Mouse (Mus musculus): ENCODE measurements around the gene Focad. TPM values are rescaled to one million over a fixed set of nuclear protein-coding genes. Genes with fewer than 3 reads are reported as not detected.

The Focad gene
- polyA plus RNA-seq, 1 experiment from 2014 or later, result 16.9 TPM

DNA sequence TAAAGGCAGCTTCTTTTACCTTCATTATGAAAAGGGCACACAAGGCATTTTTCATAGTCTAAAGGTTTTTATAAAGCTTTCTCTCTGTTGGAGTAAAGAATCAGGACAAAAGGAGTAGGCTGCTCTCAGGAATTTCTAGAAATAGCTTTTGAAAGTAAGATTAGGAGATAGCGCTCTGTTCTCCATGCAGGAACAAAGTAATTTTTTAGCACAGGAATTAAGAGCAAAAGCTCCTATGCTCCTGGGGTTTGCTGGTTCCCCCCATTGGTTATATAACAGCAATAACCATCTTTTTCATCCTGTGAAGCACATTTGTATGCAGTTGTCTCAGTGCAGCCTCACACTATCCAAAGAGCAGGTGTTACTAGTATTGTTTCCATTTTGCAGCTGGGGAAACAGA, 170.1 kb downstream of the Focad start:
- 83% methylated on average over 1 of the region's 1 CpGs for WGBS

DNA sequence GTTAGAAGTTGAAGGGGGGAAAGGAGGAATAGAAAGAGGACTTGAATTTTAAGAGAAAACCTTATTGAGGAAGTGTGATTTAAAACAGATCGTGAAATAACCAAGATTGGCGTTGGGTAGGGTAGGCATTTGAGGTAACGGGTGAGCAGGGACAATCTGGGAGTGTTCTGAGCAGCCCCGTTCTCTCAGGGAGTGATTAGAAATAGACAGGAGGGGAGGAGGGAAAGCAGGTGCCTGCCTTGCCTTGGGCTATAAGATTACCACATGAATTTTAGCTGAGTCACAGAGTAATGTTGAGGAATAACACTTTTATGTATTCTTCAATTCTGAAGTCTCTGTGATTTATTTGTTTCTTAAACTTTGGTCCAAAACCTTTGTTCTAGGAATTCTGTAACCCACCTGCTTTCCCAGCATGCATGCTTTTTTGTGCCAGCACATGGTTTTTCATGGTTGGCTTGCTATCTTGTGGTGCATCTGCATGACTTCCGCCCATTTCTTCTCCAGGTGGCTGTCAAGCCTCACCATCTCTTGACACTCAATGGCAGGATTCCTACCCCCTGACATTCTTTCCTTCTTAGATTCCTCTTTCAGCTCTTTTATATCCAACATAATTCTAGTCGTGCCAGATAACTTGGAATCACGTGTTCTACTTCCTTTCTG, 176.1 kb downstream of the Focad start:
- Histone ChIP-seq H3K27me3 (no peaks in the 10 kb centered on the region), H3K27ac (replicated peaks) (no peak overlapping the region), H3K4me3 (replicated peaks) (no peak overlapping the region), H3K9me3 (replicated peaks) (no peaks in the 10 kb centered on the region), H3K9ac (no peak overlapping the region), H3K4me1 (0 out of 2 replicates have a peak, but pooled peaks cover under 1% of the 10 kb centered on the region), H3K36me3 (no peaks in the 10 kb centered on the region), H3K4me2 (replicated peaks) (no peak overlapping the region)
- WGBS, result 66% methylated on average over 7 of the region's 7 CpGs
- ATAC-seq (ENCODE audit: insufficient number of reproducible peaks, low FRiP score, low TSS enrichment, low read depth), result no peak

More for the DNA sequence above, 170.1 kb downstream of the Focad start:
- no peak overlapping the region for H3K27ac ChIP-seq (replicated peaks)
- H3K9me3 ChIP-seq (replicated peaks), result no peaks in the 10 kb centered on the region
- no peak overlapping the region for H3K4me3 ChIP-seq (replicated peaks)
- no peak overlapping the region for H3K9ac ChIP-seq
- H3K27me3 ChIP-seq, result no peaks in the 10 kb centered on the region
- H3K4me2 ChIP-seq (replicated peaks), result no peak overlapping the region
- H3K36me3 ChIP-seq, result no peaks in the 10 kb centered on the region
- H3K4me1 ChIP-seq, result no peaks in the 10 kb centered on the region
- no peak for ATAC-seq (ENCODE audit: insufficient number of reproducible peaks, low FRiP score, low TSS enrichment, low read depth)

DNA sequence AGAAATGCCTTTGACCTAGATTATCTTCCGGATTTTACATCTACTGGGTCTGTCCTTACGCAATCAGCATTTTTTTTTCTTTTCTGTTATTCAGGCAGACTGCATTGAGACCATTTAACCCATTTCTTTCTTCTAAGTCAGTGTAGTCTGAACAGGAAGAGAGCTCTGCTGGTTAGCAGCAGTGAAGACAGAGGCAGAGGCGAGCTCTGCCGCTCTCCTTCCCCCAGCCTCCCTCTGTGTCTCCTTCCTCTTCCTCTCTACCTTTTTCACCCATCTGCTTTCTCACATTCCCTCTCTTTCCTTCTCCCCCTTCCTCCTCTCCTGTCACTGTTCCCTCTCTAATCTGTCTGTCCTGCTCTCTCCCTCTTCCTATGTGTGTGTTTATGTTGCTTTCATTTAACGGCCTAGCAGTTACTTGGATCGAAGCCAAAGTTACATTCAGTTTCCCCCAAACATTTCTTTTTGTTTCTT, 181.2 kb downstream of the Focad start:
- no peaks in the 10 kb centered on the region for H3K9me3 ChIP-seq (replicated peaks)
- H3K27me3 ChIP-seq, result no peaks in the 10 kb centered on the region
- no peak for ATAC-seq (ENCODE audit: insufficient number of reproducible peaks, low FRiP score, low TSS enrichment, low read depth)
- no peak overlapping the region for H3K4me3 ChIP-seq (replicated peaks)
- H3K4me1 ChIP-seq, result 0 out of 2 replicates have a peak, but pooled peaks cover 3% of the 10 kb centered on the region
- H3K27ac ChIP-seq (replicated peaks), result no peak overlapping the region; the same call in 1 of the 2 replicates
- no peak overlapping the region for H3K9ac ChIP-seq
- H3K36me3 ChIP-seq, result no peaks in the 10 kb centered on the region
- H3K4me2 ChIP-seq (replicated peaks), result no peak overlapping the region
- 40% methylated on average over 6 of the region's 6 CpGs for WGBS

DNA sequence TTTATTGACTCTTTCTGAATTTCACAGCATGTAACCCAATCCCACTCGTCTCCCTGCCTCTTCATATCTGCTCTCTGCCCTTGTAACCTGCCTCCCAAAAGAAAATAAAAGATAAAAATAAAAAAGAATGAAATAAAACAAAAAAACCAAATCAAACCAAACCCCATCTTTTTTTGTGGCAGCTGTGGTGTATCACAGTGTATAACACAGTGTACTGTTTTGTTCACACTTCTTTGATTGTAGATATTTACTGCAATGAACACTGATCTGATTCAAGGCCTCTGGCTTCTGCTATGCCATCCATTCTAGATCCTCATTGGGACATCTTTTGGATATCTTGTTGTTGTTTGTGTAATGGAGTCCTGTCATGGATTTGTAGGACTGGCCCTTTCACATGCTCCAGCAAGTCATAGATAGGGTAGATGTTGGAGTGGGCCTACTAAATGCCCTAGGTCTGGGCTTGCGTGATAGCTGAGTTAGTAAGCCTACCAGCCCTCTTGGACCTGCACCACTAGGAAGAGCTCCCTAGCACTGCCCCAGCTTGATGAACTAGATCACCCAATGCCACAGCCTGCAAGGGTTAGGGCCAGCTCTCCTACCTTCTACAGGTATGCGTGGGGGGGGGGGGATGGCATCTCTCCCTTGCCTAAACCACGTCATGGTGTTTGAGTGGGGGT, 181.8 kb downstream of the Focad start:
- no peaks in the 10 kb centered on the region for H3K36me3 ChIP-seq
- no peak overlapping the region for H3K4me2 ChIP-seq (replicated peaks)
- no peaks in the 10 kb centered on the region for H3K9me3 ChIP-seq (replicated peaks)
- 0 out of 2 replicates have a peak, but pooled peaks cover 3% of the 10 kb centered on the region for H3K4me1 ChIP-seq
- no peaks in the 10 kb centered on the region for H3K27me3 ChIP-seq
- no peak for ATAC-seq (ENCODE audit: insufficient number of reproducible peaks, low FRiP score, low TSS enrichment, low read depth)
- no peak overlapping the region for H3K4me3 ChIP-seq (replicated peaks)
- no peak overlapping the region for H3K9ac ChIP-seq
- 63% methylated on average over 4 of the region's 4 CpGs for WGBS
- H3K27ac ChIP-seq (replicated peaks), result no peak overlapping the region

DNA sequence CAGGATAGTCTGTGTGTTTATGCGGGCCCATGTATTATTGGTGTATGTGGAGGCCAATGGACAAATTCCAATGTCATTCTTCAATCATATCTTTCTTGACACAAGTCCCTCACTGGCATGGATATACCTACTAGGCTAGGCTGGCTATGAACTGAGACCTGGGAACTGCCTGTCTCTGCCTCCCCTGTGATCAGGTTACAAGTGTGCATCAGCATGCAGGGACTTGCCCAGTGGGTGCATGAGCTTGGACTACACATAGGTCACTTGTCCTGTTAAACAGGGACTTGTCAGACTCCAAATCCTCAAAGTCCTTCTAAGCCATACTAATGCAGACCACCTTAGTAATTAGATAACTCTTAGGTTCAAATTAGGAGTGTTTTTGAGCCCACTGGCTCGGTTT, 184.1 kb downstream of the Focad start:
- H3K27me3 ChIP-seq, result no peaks in the 10 kb centered on the region
- 0 out of 2 replicates have a peak, but pooled peaks cover 3% of the 10 kb centered on the region for H3K4me1 ChIP-seq
- no peak overlapping the region for H3K9ac ChIP-seq
- H3K27ac ChIP-seq (replicated peaks), result no peak overlapping the region
- no peak overlapping the region for H3K4me3 ChIP-seq (replicated peaks)
- WGBS, result 82% methylated on average over 2 of the region's 2 CpGs
- no peaks in the 10 kb centered on the region for H3K36me3 ChIP-seq
- ATAC-seq (ENCODE audit: insufficient number of reproducible peaks, low FRiP score, low TSS enrichment, low read depth), result no peak
- no peaks in the 10 kb centered on the region for H3K9me3 ChIP-seq (replicated peaks)
- H3K4me2 ChIP-seq (replicated peaks), result no peak overlapping the region

DNA sequence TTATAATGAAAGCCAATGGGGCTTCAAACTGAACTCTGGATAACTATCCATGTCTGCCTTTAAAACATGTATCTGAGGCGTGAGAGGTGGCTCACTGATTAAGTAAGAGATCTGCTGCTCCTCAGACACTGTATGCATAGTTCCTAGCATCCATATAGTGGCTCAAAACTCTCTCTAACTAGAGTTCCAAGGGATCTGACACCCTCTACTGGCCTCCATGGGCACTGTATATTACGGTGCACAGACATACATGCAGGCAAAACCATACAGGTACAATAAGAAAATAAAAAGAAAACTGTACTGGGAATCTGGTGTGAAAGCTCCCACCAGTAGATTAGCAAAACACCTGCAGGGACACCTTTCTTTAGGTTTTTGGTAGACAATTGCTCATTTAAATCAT, 186.1 kb downstream of the Focad start:
- H3K4me1 ChIP-seq, result 0 out of 2 replicates have a peak, but pooled peaks cover 3% of the 10 kb centered on the region
- H3K9ac ChIP-seq, result no peak overlapping the region
- WGBS, result 94% methylated on average over 2 of the region's 2 CpGs
- no peak overlapping the region for H3K27ac ChIP-seq (replicated peaks)
- H3K9me3 ChIP-seq (replicated peaks), result no peaks in the 10 kb centered on the region
- no peaks in the 10 kb centered on the region for H3K27me3 ChIP-seq
- ATAC-seq (ENCODE audit: insufficient number of reproducible peaks, low FRiP score, low TSS enrichment, low read depth), result no peak
- H3K4me2 ChIP-seq (replicated peaks), result no peak overlapping the region
- H3K36me3 ChIP-seq, result no peaks in the 10 kb centered on the region
- H3K4me3 ChIP-seq (replicated peaks), result no peak overlapping the region

DNA sequence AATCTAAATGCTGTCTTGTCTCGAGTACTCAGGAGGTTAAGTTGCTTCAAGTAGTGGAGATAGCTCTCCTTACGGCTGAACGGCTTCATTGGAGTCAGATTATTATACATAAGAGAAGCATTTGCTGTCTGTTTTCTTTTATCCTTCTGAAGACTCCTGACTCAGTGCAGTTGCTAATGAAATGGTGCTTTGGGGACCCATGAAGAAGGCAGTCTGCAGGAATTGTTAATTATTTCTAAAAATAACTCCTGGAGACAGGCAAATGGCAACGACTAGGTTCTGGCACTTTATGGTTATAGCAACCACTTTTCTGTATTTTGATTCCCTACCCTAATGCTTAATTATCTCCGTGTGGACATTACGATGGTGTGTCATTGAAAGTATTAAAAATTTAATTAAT, 201.1 kb downstream of the Focad start:
- 56% methylated on average over 6 of the region's 6 CpGs for WGBS
- no peak overlapping the region for H3K4me2 ChIP-seq (replicated peaks)
- no peak overlapping the region for H3K27ac ChIP-seq (replicated peaks)
- no peaks in the 10 kb centered on the region for H3K4me1 ChIP-seq
- ATAC-seq (ENCODE audit: insufficient number of reproducible peaks, low FRiP score, low TSS enrichment, low read depth), result no peak
- H3K36me3 ChIP-seq, result no peaks in the 10 kb centered on the region
- no peak overlapping the region for H3K4me3 ChIP-seq (replicated peaks)
- H3K9ac ChIP-seq, result no peak overlapping the region
- no peaks in the 10 kb centered on the region for H3K9me3 ChIP-seq (replicated peaks)
- no peaks in the 10 kb centered on the region for H3K27me3 ChIP-seq

DNA sequence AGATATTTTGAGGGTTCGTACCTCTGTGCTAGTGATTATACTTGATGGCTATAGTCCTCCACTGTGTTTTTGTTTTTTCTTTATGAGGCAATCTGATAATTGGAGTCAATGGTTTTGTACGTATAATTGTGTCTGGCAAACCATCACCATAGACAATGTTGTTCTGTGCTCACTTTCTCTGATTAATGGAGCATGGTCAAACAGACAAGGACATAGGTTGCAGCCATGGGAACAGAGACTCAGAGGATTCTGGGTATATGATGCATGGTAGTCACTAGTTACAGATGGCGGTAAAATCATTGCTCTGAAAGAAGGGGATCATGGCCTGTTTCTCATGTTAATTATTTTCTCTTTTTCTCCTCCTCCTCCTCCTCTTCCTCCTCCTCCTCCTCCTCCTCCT, 205.1 kb downstream of the Focad start:
- no peak for ATAC-seq (ENCODE audit: insufficient number of reproducible peaks, low FRiP score, low TSS enrichment, low read depth)
- 89% methylated on average over 3 of the region's 3 CpGs for WGBS
- Histone ChIP-seq H3K4me1 (no peaks in the 10 kb centered on the region), H3K27ac (replicated peaks) (no peak overlapping the region), H3K9me3 (replicated peaks) (no peaks in the 10 kb centered on the region), H3K36me3 (no peaks in the 10 kb centered on the region), H3K9ac (no peak overlapping the region), H3K4me2 (replicated peaks) (no peak overlapping the region), H3K27me3 (no peaks in the 10 kb centered on the region), H3K4me3 (replicated peaks) (no peak overlapping the region)

DNA sequence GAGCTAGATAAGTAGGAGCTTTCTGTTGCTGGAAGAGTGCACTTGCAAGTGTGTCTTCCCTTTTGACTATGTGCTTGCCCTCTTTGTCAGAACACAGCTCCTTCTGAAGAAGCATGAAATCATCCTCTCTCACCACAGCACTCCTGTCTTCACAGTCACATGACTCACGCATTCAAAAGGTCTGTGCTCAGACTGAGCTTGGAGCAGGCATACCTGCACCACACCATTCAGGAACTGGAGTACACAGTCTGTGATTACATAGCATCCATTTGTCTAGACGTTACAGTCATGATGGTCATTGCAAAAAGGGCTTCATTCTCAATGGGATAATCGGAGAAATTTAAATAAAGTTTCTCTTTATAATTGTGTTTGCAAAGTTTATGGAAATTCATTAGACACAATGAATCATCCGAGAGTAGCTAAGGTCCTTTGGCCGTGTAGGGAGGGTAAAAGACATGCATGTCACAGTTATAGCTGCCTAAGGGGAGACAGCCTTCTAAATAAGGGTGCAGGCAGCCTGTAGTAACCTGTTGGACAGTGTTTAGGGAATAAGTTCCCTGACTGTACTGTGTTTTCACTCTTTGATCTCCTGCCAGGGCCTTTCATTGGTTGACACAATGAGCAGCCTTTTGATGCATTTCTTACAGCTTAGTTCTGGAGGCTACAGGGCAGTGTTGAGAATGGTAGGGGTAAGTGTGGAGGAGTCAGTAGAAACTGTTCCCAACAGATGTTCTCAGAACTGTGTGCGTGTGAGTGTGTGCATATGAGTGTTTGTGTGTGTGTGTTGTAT, 206.6 kb downstream of the Focad start:
- H3K9me3 ChIP-seq (replicated peaks), result no peaks in the 10 kb centered on the region
- 0 out of 2 replicates have a peak overlapping the region, but pooled peaks have one; percentile 2 for H3K27ac ChIP-seq (replicated peaks)
- H3K36me3 ChIP-seq, result no peaks in the 10 kb centered on the region
- H3K27me3 ChIP-seq, result no peaks in the 10 kb centered on the region
- 62% methylated on average over 6 of the region's 6 CpGs for WGBS
- H3K4me2 ChIP-seq (replicated peaks), result no peak overlapping the region
- H3K4me1 ChIP-seq, result no peaks in the 10 kb centered on the region
- no peak overlapping the region for H3K9ac ChIP-seq
- H3K4me3 ChIP-seq (replicated peaks), result no peak overlapping the region
- ATAC-seq (ENCODE audit: insufficient number of reproducible peaks, low FRiP score, low TSS enrichment, low read depth), result no peak

DNA sequence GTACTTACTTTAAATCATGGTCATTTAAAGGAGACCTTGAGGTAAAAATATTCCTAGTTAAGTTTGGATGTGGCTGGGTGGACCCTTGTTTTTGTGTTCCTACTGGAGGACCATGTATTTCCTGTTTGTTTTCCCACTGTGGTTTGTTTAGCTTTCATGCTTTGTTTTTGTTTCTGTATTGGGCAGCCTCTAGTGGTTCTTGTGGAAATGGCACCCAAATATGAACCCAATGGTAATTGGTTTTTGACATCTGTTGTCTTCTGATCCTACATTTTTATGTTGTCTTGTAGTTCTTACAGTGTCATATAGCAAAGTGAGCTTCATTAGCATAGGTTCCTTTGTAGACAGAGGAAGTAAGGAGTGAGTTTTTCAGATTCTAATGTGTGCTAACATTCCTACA, 207.9 kb downstream of the Focad start:
- no peak overlapping the region for H3K27ac ChIP-seq (replicated peaks)
- no peak overlapping the region for H3K4me3 ChIP-seq (replicated peaks)

DNA sequence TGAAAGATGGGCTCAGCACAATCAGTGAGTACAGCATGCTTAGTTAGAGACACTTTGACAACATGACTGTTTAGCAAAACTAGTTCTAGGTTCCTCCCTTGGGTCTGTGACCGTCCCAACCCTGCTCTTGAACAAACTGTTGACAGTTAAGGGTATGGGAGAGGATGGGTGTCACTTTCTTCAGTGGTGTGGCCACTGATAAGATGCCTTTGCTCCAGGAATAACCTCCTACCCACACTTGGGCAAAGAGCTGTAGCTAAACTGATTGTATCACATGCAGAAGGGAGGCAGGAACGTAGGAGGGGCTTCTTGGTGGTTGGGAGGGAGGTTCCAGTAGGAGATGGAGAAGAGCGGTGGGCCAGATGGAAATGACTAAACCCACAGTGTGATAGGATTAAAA, 213.3 kb downstream of the Focad start:
- Histone ChIP-seq H3K9me3 (replicated peaks) (no peaks in the 10 kb centered on the region), H3K27ac (replicated peaks) (no peak overlapping the region), H3K4me3 (replicated peaks) (no peak overlapping the region), H3K4me2 (replicated peaks) (no peak overlapping the region), H3K4me1 (no peaks in the 10 kb centered on the region), H3K9ac (no peak overlapping the region), H3K27me3 (no peaks in the 10 kb centered on the region), H3K36me3 (no peaks in the 10 kb centered on the region)
- no peak for ATAC-seq (ENCODE audit: insufficient number of reproducible peaks, low FRiP score, low TSS enrichment, low read depth)
- WGBS, result 69% methylated on average over 3 of the region's 3 CpGs

More for the DNA sequence above, 207.9 kb downstream of the Focad start:
- no peak overlapping the region for H3K9ac ChIP-seq
- no peak for ATAC-seq (ENCODE audit: insufficient number of reproducible peaks, low FRiP score, low TSS enrichment, low read depth)
- H3K4me1 ChIP-seq, result no peaks in the 10 kb centered on the region
- no peaks in the 10 kb centered on the region for H3K9me3 ChIP-seq (replicated peaks)
- H3K36me3 ChIP-seq, result no peaks in the 10 kb centered on the region
- H3K4me2 ChIP-seq (replicated peaks), result no peak overlapping the region
- H3K27me3 ChIP-seq, result no peaks in the 10 kb centered on the region

Measured in embryonic facial prominence, embryonic 15.5 days (tissue).